ENCODE assay signal across 22 mouse cellular contexts in the genomic region with DNA sequence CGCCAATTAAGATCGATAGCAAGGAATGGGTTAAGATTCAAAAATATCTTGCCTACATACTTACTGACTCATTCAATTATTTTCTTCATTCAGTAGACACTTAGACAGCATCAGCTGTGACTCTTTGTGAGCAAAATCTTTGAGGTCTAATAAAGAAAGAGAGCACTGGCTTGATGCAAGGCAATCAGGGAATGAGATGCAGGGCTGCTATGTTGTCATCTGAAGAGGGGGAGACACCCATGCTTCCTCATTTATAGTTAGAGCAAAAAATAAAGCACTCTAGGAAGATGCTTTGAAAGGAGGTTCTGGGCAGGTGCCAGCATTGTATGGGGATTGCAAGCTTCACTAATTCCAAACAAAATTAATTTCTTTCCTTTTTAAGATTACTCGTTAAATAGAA.
DNase-seq lines count a peak whose midpoint lies in the region; ATAC-seq and TF ChIP-seq lines count a peak whose summit lies in the region.
"Had no signal": no experiment of that assay in that cellular context is flagged by ENCODE, and none has a peak within 500 bp of the region (broad histone marks: within the 10 kb centered on the region; RNA-seq: fewer than 3 reads in every experiment).

No protein-coding gene starts in this region.

- TF ChIP-seq EP300 in heart, postnatal 0 days (IDR thresholded peaks at IDR 0.05; ENCODE audit: low read depth): no peak

- H3K27ac ChIP-seq in heart, embryonic 13.5 days (replicated peaks): peak overlapping the region; percentile 86
- H3K27ac ChIP-seq in midbrain, embryonic 14.5 days (replicated peaks; ENCODE audit: low read depth, low read length): no peak overlapping the region
- no peak overlapping the region for H3K27ac ChIP-seq in midbrain, embryonic 15.5 days
- peak overlapping the region; percentile 31; the same call in 1 of the 2 replicates for H3K27ac ChIP-seq in forebrain, embryonic 13.5 days
- peak overlapping the region; percentile 82 for H3K27ac ChIP-seq in heart, postnatal 0 days (ENCODE audit: low read depth)
- H3K27ac ChIP-seq: hindbrain, embryonic 15.5 days; intestine, embryonic 15.5 days had no signal

- H3K9me3 ChIP-seq in heart, embryonic 13.5 days: no peaks in the 10 kb centered on the region
- no peaks in the 10 kb centered on the region for H3K9me3 ChIP-seq in midbrain, embryonic 14.5 days (ENCODE audit: control insufficient read depth, low read length)
- H3K9me3 ChIP-seq in midbrain, embryonic 15.5 days: no peaks in the 10 kb centered on the region
- no peaks in the 10 kb centered on the region for H3K9me3 ChIP-seq in forebrain, embryonic 13.5 days (replicated peaks)
- H3K9me3 ChIP-seq in heart, postnatal 0 days (replicated peaks; ENCODE audit: control insufficient read depth, low read length): no peaks in the 10 kb centered on the region
- H3K9me3 ChIP-seq: hindbrain, embryonic 15.5 days; intestine, embryonic 15.5 days had no signal

- ATAC-seq in heart, embryonic 13.5 days (ENCODE audit: extremely low read depth, insufficient number of reproducible peaks, low FRiP score, low TSS enrichment): no peak
- no peak for ATAC-seq in midbrain, embryonic 14.5 days (ENCODE audit: low FRiP score, low TSS enrichment)
- no peak for ATAC-seq in midbrain, embryonic 15.5 days (replicated peaks)
- peak; percentile 52; the same call in 1 of the 2 replicates for ATAC-seq in forebrain, embryonic 13.5 days
- ATAC-seq in heart, postnatal 0 days (ENCODE audit: insufficient read depth, low read depth): no peak
- ATAC-seq in erythroblast, adult 5-6 weeks (replicated peaks; ENCODE audit: low FRiP score, poor library complexity, severe bottlenecking): no peak
- ATAC-seq: activated CD4-positive, CD25-positive, alpha-beta regulatory T cell, adult 4 months; intestine, embryonic 15.5 days; lung, postnatal 0 days had no signal

- no peak overlapping the region for H3K4me3 ChIP-seq in heart, embryonic 13.5 days
- H3K4me3 ChIP-seq in midbrain, embryonic 14.5 days (replicated peaks; ENCODE audit: low read depth, low read length): no peak overlapping the region
- no peak overlapping the region for H3K4me3 ChIP-seq in midbrain, embryonic 15.5 days
- H3K4me3 ChIP-seq in forebrain, embryonic 13.5 days: no peak overlapping the region
- H3K4me3 ChIP-seq in heart, postnatal 0 days (ENCODE audit: low read depth, low read length): no peak overlapping the region
- H3K4me3 ChIP-seq: hindbrain, embryonic 15.5 days; intestine, embryonic 15.5 days had no signal

- H3K4me1 ChIP-seq in heart, embryonic 13.5 days: peaks cover 28% of the 10 kb centered on the region
- H3K4me1 ChIP-seq in midbrain, embryonic 14.5 days (ENCODE audit: control insufficient read depth, insufficient read depth, low read length): peaks cover 30% of the 10 kb centered on the region
- H3K4me1 ChIP-seq in midbrain, embryonic 15.5 days: peaks cover 29% of the 10 kb centered on the region
- peaks cover 42% of the 10 kb centered on the region for H3K4me1 ChIP-seq in forebrain, embryonic 13.5 days
- peaks cover 12% of the 10 kb centered on the region for H3K4me1 ChIP-seq in heart, postnatal 0 days (ENCODE audit: control insufficient read depth, insufficient read depth)
- H3K4me1 ChIP-seq: intestine, embryonic 15.5 days had no signal

- 73% methylated on average over 3 of the region's 3 CpGs for WGBS in heart, embryonic 13.5 days
- 62% methylated on average over 3 of the region's 3 CpGs for WGBS in midbrain, embryonic 14.5 days
- 61% methylated on average over 3 of the region's 3 CpGs for WGBS in midbrain, embryonic 15.5 days
- 40% methylated on average over 3 of the region's 3 CpGs for WGBS in forebrain, embryonic 13.5 days
- 57% methylated on average over 3 of the region's 3 CpGs for WGBS in heart, postnatal 0 days

- no peaks in the 10 kb centered on the region for H3K27me3 ChIP-seq in heart, embryonic 13.5 days (replicated peaks)
- H3K27me3 ChIP-seq in midbrain, embryonic 14.5 days (ENCODE audit: control insufficient read depth, insufficient read depth, low read length): no peaks in the 10 kb centered on the region
- no peaks in the 10 kb centered on the region for H3K27me3 ChIP-seq in midbrain, embryonic 15.5 days (replicated peaks)
- no peaks in the 10 kb centered on the region for H3K27me3 ChIP-seq in forebrain, embryonic 13.5 days
- H3K27me3 ChIP-seq in heart, postnatal 0 days (ENCODE audit: control insufficient read depth, insufficient read depth, low read length): no peaks in the 10 kb centered on the region
- H3K27me3 ChIP-seq: hindbrain, embryonic 15.5 days; intestine, embryonic 15.5 days had no signal

- peak overlapping the region; percentile 42; the same call in 1 of the 2 replicates for H3K4me2 ChIP-seq in heart, embryonic 13.5 days
- no peak overlapping the region for H3K4me2 ChIP-seq in midbrain, embryonic 14.5 days (ENCODE audit: low read length)
- H3K4me2 ChIP-seq in midbrain, embryonic 15.5 days: no peak overlapping the region
- no peak overlapping the region for H3K4me2 ChIP-seq in forebrain, embryonic 13.5 days
- H3K4me2 ChIP-seq in heart, postnatal 0 days (ENCODE audit: low read depth, low read length): peak overlapping the region; percentile 21; the same call in 1 of the 2 replicates
- H3K4me2 ChIP-seq: hindbrain, embryonic 15.5 days; intestine, embryonic 15.5 days; midbrain, embryonic 11.5 days had no signal

- H3K36me3 ChIP-seq in heart, embryonic 13.5 days: no peaks in the 10 kb centered on the region
- no peaks in the 10 kb centered on the region for H3K36me3 ChIP-seq in midbrain, embryonic 14.5 days (ENCODE audit: control insufficient read depth, insufficient read depth, low read length)
- no peaks in the 10 kb centered on the region for H3K36me3 ChIP-seq in midbrain, embryonic 15.5 days (replicated peaks)
- no peaks in the 10 kb centered on the region for H3K36me3 ChIP-seq in forebrain, embryonic 13.5 days (ENCODE audit: poor library complexity, severe bottlenecking)
- no peaks in the 10 kb centered on the region for H3K36me3 ChIP-seq in heart, postnatal 0 days (replicated peaks; ENCODE audit: control insufficient read depth, insufficient read depth, low read length)
- H3K36me3 ChIP-seq: hindbrain, embryonic 15.5 days; intestine, embryonic 15.5 days had no signal

- TF ChIP-seq CTCF in heart, postnatal 0 days (IDR thresholded peaks at IDR 0.05; ENCODE audit: low read depth): no peak

- no peak for DNase-seq in heart, adult 18-20 months
- DNase-seq in midbrain, embryonic 14.5 days: peak; percentile 29
- peak; percentile 27 for DNase-seq in heart, postnatal 0 days (ENCODE audit: low spot score)
- DNase-seq in left cerebral cortex, adult 18-20 months (ENCODE audit: low spot score in 2 of 2): no peak
- DNase-seq: adrenal gland, adult 8-10 months; cerebellum, adult 18-20 months; cerebellum, postnatal 25 days; embryo, embryonic 11 days; gastrocnemius, postnatal 14 days; kidney, adult 9 months; kidney, postnatal 14 days; right cerebral cortex, postnatal 4 days; thymus, postnatal 14 days had no signal

- H3K9ac ChIP-seq in heart, embryonic 13.5 days: no peak overlapping the region
- no peak overlapping the region for H3K9ac ChIP-seq in midbrain, embryonic 14.5 days (replicated peaks; ENCODE audit: low read length)
- H3K9ac ChIP-seq in midbrain, embryonic 15.5 days: no peak overlapping the region
- H3K9ac ChIP-seq in forebrain, embryonic 13.5 days: no peak overlapping the region
- no peak overlapping the region for H3K9ac ChIP-seq in heart, postnatal 0 days (replicated peaks; ENCODE audit: low read depth, low read length)
- H3K9ac ChIP-seq: hindbrain, embryonic 15.5 days; intestine, embryonic 15.5 days had no signal

Comparison
In these comparisons a context has a peak if more than half of its experiments do, and no peak if none do; other contexts are left out.
1. DNase-seq: peak in midbrain, embryonic 14.5 days (single experiment) and heart, postnatal 0 days (single experiment); none in heart, adult 18-20 months (0 of 2) and left cerebral cortex, adult 18-20 months (0 of 2).
2. H3K27ac ChIP-seq: peak in heart, embryonic 13.5 days (single experiment), forebrain, embryonic 13.5 days (single experiment) and heart, postnatal 0 days (single experiment); none in midbrain, embryonic 14.5 days (single experiment) and midbrain, embryonic 15.5 days (single experiment).
3. H3K4me2 ChIP-seq: peak in heart, embryonic 13.5 days (single experiment) and heart, postnatal 0 days (single experiment); none in midbrain, embryonic 14.5 days (single experiment), midbrain, embryonic 15.5 days (single experiment) and forebrain, embryonic 13.5 days (single experiment).